Mouse (Mus musculus): Measurements from ENCODE around the gene Camp. TPM values are rescaled to one million over a fixed set of nuclear protein-coding genes. Genes with fewer than 3 reads are reported as not detected.
"Not testable (repeated sequence)": the region's sequence is repeated elsewhere in the genome, so short reads cannot be mapped to it uniquely, and the experiment has no call there.

Gene Camp
- polyA plus RNA-seq, 1 experiment from 2014 or later, result 0.74 TPM

DNA sequence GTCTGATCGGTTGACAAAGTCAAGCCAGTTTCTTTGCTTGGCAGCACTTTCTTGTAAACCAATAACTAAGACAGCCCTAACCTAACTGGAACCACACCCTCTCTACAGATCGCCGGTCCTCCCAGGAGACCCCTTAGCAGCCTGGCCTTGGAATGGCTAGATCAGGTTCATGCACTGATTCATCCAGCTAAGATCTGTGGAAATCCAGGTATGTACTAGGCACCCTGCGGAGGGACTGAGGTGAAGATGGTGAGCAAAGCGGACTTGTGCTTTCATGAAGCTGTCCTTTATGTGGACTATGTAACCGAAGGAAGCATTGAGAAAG, 16.4 kb downstream of the Camp start:
- Histone ChIP-seq H3K4me1 (peaks cover 12% of the 10 kb centered on the region), H3K27me3 (replicated peaks) (no peaks in the 10 kb centered on the region), H3K9me3 (no peaks in the 10 kb centered on the region), H3K9ac (peak overlapping the region; percentile 81), H3K4me2 (peak overlapping the region; percentile 85), H3K36me3 (peaks cover 45% of the 10 kb centered on the region), H3K27ac (replicated peaks) (no peak overlapping the region), H3K4me3 (peak overlapping the region; percentile 66)
- ATAC-seq (ENCODE audit: extremely low read depth, insufficient number of reproducible peaks, low FRiP score, low TSS enrichment), result peak; percentile 10; the same call in 1 of the 2 replicates
- 8% methylated on average over 6 of the region's 6 CpGs for WGBS

DNA sequence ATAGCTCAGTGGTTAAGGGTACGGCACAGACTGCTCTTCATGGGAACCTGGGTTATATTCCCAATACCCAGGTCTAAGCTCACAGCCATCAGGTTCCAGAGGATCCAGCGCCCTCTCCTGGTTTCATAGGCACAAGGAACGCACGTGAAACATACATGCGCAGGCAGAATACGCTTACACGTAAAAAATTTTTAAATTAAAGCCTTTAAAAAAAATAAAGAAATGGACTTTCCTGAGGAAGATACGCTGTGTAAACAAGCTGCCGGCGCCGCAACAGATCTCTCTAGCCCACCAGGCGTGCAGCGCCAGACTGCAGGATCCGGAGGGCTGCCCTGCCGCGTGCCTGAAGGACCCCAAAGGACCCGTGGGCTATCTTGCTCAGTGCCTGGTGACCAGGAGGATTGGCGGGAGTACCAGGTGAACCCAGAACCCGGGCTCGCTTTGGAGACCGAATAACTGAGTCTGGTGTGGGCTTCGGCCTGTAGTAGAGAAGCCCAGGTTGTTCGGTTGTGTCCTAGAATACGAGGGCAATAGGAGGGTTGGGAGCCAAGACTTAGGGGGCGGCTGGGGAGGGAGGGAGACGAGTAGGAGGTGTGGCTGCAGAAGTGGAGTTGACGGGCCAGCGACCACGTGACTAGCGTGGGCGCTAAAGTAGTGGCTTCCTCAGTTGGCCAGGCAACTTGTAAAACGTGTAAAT, 16.9 kb downstream of the Camp start, which contains the start of gene Nme6:
Nme6 (plus strand) TSS at position 359 of the 697 bp plus-strand sequence.
- Histone ChIP-seq H3K4me3 (peak within 1 kb of the TSS; percentile 66), H3K9me3 (no peaks in the 10 kb centered on the region), H3K4me2 (peak within 1 kb of the TSS; percentile 85), H3K9ac (peak within 1 kb of the TSS; percentile 81), H3K27me3 (replicated peaks) (no peaks in the 10 kb centered on the region), H3K4me1 (peaks cover 12% of the 10 kb centered on the region), H3K27ac (replicated peaks) (peak within 1 kb of the TSS; percentile 67), H3K36me3 (peaks cover 40% of the 10 kb centered on the region)
- WGBS, result under 1% methylated on average over 32 of the region's 32 CpGs
- peak; percentile 89 for ATAC-seq (ENCODE audit: extremely low read depth, insufficient number of reproducible peaks, low FRiP score, low TSS enrichment)

GRCm38 (mm10) chr9:109826181-109826580, 23.2 kb downstream of the Camp start:
- Histone ChIP-seq H3K9ac (no peak overlapping the region), H3K4me2 (no peak overlapping the region), H3K4me3 (no peak overlapping the region), H3K9me3 (no peaks in the 10 kb centered on the region), H3K27ac (replicated peaks) (no peak overlapping the region), H3K27me3 (replicated peaks) (no peaks in the 10 kb centered on the region), H3K36me3 (peaks cover 14% of the 10 kb centered on the region), H3K4me1 (no peaks in the 10 kb centered on the region)
- 51% methylated on average over 5 of the region's 5 CpGs for WGBS
- no peak for ATAC-seq (ENCODE audit: extremely low read depth, insufficient number of reproducible peaks, low FRiP score, low TSS enrichment)

GRCm38 (mm10) chr9:109825739-109826138, 23.7 kb downstream of the Camp start:
- Histone ChIP-seq H3K27me3 (replicated peaks) (no peaks in the 10 kb centered on the region), H3K4me1 (no peaks in the 10 kb centered on the region), H3K4me3 (no peak overlapping the region), H3K9me3 (no peaks in the 10 kb centered on the region), H3K36me3 (peaks cover 12% of the 10 kb centered on the region), H3K9ac (no peak overlapping the region), H3K4me2 (no peak overlapping the region), H3K27ac (replicated peaks) (no peak overlapping the region)
- WGBS, result 36% methylated on average over 4 of the region's 4 CpGs
- ATAC-seq (ENCODE audit: extremely low read depth, insufficient number of reproducible peaks, low FRiP score, low TSS enrichment), result no peak

- no peak for ATAC-seq (ENCODE audit: extremely low read depth, insufficient number of reproducible peaks, low FRiP score, low TSS enrichment)
- 33% methylated on average over 6 of the region's 6 CpGs for WGBS
- no peaks in the 10 kb centered on the region for H3K27me3 ChIP-seq (replicated peaks)
Measured at GRCm38 (mm10) chr9:109816341-109816740, 33.1 kb downstream of the Camp start.

GRCm38 (mm10) chr9:109813424-109813823, 36.0 kb downstream of the Camp start:
- Histone ChIP-seq H3K4me2 (peak overlapping the region; percentile 31), H3K36me3 (no peaks in the 10 kb centered on the region), H3K4me3 (no peak overlapping the region), H3K27ac (replicated peaks) (0 out of 2 replicates have a peak overlapping the region, but pooled peaks have one; percentile 39), H3K27me3 (replicated peaks) (no peaks in the 10 kb centered on the region), H3K4me1 (peaks cover 9% of the 10 kb centered on the region), H3K9ac (no peak overlapping the region), H3K9me3 (no peaks in the 10 kb centered on the region)
- ATAC-seq (ENCODE audit: extremely low read depth, insufficient number of reproducible peaks, low FRiP score, low TSS enrichment), result no peak
- 33% methylated on average over 7 of the region's 7 CpGs for WGBS

More at GRCm38 (mm10) chr9:109816341-109816740, 33.1 kb downstream of the Camp start:
- no peak overlapping the region for H3K4me2 ChIP-seq
- no peaks in the 10 kb centered on the region for H3K9me3 ChIP-seq
- peaks cover 9% of the 10 kb centered on the region for H3K4me1 ChIP-seq
- H3K27ac ChIP-seq (replicated peaks), result no peak overlapping the region
- H3K9ac ChIP-seq, result no peak overlapping the region
- H3K36me3 ChIP-seq, result no peaks in the 10 kb centered on the region
- H3K4me3 ChIP-seq, result no peak overlapping the region

DNA sequence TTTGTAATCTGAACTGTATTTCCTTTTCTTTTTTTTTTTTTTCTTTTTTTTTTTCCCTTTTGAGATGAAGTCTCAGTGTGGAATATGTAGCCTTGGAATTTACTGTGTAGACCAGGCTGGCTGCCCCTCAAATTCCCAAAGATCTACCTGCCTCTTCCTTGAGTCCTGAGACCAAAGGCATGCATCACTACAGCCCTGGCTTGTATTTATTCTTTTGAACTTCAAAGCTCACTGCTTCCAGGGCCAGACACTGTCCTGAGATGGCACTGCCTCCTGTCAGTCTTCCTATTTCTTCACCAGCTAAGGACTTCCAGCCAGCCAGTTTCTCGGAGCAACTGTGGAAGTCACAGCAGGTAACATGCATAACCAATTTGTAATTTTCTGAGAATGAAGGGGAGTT, 37.4 kb downstream of the Camp start, which contains the start of gene Spink8:
Spink8 (plus strand) TSS at position 301 of the 400 bp plus-strand sequence.
- H3K9ac ChIP-seq, result no peak within 1 kb of the TSS
- no peaks in the 10 kb centered on the region for H3K9me3 ChIP-seq
- H3K27ac ChIP-seq (replicated peaks), result no peak within 1 kb of the TSS
- no peak within 1 kb of the TSS for H3K4me2 ChIP-seq
- 71% methylated on average over 1 of the region's 1 CpGs for WGBS
- H3K27me3 ChIP-seq (replicated peaks), result no peaks in the 10 kb centered on the region
- no peaks in the 10 kb centered on the region for H3K36me3 ChIP-seq
- H3K4me3 ChIP-seq, result no peak within 1 kb of the TSS
- H3K4me1 ChIP-seq, result peaks cover 9% of the 10 kb centered on the region
- no peak for ATAC-seq (ENCODE audit: extremely low read depth, insufficient number of reproducible peaks, low FRiP score, low TSS enrichment)

- no peak overlapping the region for H3K4me3 ChIP-seq
- H3K4me2 ChIP-seq, result no peak overlapping the region
- 41% methylated on average over 3 of the region's 3 CpGs for WGBS
- ATAC-seq (ENCODE audit: extremely low read depth, insufficient number of reproducible peaks, low FRiP score, low TSS enrichment), result no peak
- H3K4me1 ChIP-seq, result no peaks in the 10 kb centered on the region
- H3K36me3 ChIP-seq, result no peaks in the 10 kb centered on the region
- no peak overlapping the region for H3K9ac ChIP-seq
- H3K9me3 ChIP-seq, result no peaks in the 10 kb centered on the region
- H3K27me3 ChIP-seq (replicated peaks), result no peaks in the 10 kb centered on the region
- H3K27ac ChIP-seq (replicated peaks), result no peak overlapping the region
Measured at GRCm38 (mm10) chr9:109807898-109808297, 41.5 kb downstream of the Camp start.

GRCm38 (mm10) chr9:109806695-109807293, 42.6 kb downstream of the Camp start:
- Histone ChIP-seq H3K9ac (no peak overlapping the region), H3K4me1 (no peaks in the 10 kb centered on the region), H3K4me3 (no peak overlapping the region), H3K27ac (replicated peaks) (no peak overlapping the region), H3K4me2 (no peak overlapping the region), H3K9me3 (no peaks in the 10 kb centered on the region), H3K27me3 (replicated peaks) (no peaks in the 10 kb centered on the region), H3K36me3 (no peaks in the 10 kb centered on the region)
- ATAC-seq (ENCODE audit: extremely low read depth, insufficient number of reproducible peaks, low FRiP score, low TSS enrichment), result no peak
- 80% methylated on average over 2 of the region's 2 CpGs for WGBS

DNA sequence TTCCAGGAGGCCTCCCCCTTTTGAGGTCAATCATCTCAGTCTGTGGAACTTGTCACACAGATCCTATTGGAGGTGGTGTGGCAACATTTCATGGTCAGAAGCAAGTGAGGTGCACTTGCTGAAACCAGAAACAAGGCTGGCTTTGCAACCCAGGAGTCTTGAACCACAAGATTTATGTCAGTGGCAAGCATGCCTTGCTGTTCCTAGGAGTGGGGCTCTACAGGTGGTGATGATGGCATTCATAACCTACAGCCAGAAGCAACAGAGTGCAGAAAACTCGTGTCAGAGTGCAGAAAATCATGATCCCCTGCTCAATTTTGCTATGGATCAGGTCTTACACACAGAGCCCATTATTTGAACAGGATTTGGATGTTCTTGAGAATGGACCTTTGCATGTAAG, 43.2 kb downstream of the Camp start:
- no peaks in the 10 kb centered on the region for H3K9me3 ChIP-seq
- H3K4me3 ChIP-seq, result no peak overlapping the region
- no peaks in the 10 kb centered on the region for H3K36me3 ChIP-seq
- H3K27me3 ChIP-seq (replicated peaks), result no peaks in the 10 kb centered on the region
- no peak overlapping the region for H3K9ac ChIP-seq
- no peak overlapping the region for H3K4me2 ChIP-seq
- no peaks in the 10 kb centered on the region for H3K4me1 ChIP-seq
- ATAC-seq (ENCODE audit: extremely low read depth, insufficient number of reproducible peaks, low FRiP score, low TSS enrichment), result no peak
- 39% methylated on average over 1 of the region's 1 CpGs for WGBS
- no peak overlapping the region for H3K27ac ChIP-seq (replicated peaks)

DNA sequence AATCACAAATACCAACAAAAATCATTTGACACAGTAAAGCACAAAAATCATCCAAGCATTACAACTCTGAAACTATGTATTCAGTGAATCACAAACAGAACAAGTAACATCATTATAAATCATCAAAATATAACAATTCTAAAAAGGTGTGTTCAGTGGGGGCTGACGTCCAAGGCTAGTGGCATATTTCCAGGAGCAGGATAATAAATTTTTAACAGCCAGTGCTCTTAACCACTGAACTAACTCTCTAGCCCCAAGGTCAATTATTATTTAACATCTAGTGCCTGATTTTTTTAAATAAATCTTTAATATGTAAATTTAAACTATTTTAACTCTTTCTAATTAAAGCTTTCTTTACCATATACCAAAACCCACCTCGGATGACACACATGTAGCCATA, 43.8 kb downstream of the Camp start:
- H3K27me3 ChIP-seq (replicated peaks); H3K9me3 ChIP-seq; H3K4me3 ChIP-seq; H3K4me2 ChIP-seq; H3K4me1 ChIP-seq; ATAC-seq (ENCODE audit: extremely low read depth, insufficient number of reproducible peaks, low FRiP score, low TSS enrichment); H3K9ac ChIP-seq; H3K36me3 ChIP-seq; H3K27ac ChIP-seq (replicated peaks): not testable (repeated sequence)
- WGBS, result 74% methylated on average over 2 of the region's 2 CpGs

GRCm38 (mm10) chr9:109798051-109798450, 51.4 kb downstream of the Camp start:
- Histone ChIP-seq H3K36me3 (no peaks in the 10 kb centered on the region), H3K4me1 (no peaks in the 10 kb centered on the region), H3K9ac (no peak overlapping the region), H3K27me3 (replicated peaks) (no peaks in the 10 kb centered on the region), H3K4me3 (no peak overlapping the region), H3K27ac (replicated peaks) (no peak overlapping the region), H3K9me3 (no peaks in the 10 kb centered on the region), H3K4me2 (no peak overlapping the region)
- 74% methylated on average over 1 of the region's 1 CpGs for WGBS
- no peak for ATAC-seq (ENCODE audit: extremely low read depth, insufficient number of reproducible peaks, low FRiP score, low TSS enrichment)

All from heart, embryonic 13.5 days (tissue).